Mouse (Mus musculus): ENCODE measurements around the gene Nob1. TPM values are rescaled to one million over a fixed set of nuclear protein-coding genes. Genes with fewer than 3 reads are reported as not detected.

The Nob1 gene
- 71.6 and 72.9 TPM in 2 replicates for polyA plus RNA-seq (2015; fragmentation: Nextera tagmentation; extraction: Ambion mirVana)

GRCm38 (mm10) chr8:107424597-107425229 lies at the start of gene Nob1:
Gene Nob1, minus strand, starts transcription at chr8:107425051.
- H3K36me3 ChIP-seq (ENCODE audit: control insufficient read depth, insufficient read depth, low read length): peaks cover 13% of the 10 kb centered on the region; the same call in 1 of the 2 replicates
- H3K27me3 ChIP-seq (ENCODE audit: control insufficient read depth, insufficient read depth, low read depth, low read length): no peaks in the 10 kb centered on the region
- H3K4me2 ChIP-seq (ENCODE audit: low read depth, low read length): peak within 1 kb of the TSS; percentile 71
- no peaks in the 10 kb centered on the region for H3K9me3 ChIP-seq (ENCODE audit: control insufficient read depth, low read length)
- peaks cover 10% of the 10 kb centered on the region for H3K4me1 ChIP-seq (replicated peaks; ENCODE audit: control insufficient read depth, insufficient read depth, low read length)
- under 1% methylated on average over 50 of the region's 50 CpGs for WGBS
- H3K9ac ChIP-seq (ENCODE audit: low read length): peak within 1 kb of the TSS; percentile 83
- peak; percentile 100 for ATAC-seq (ENCODE audit: low read depth)
- peak within 1 kb of the TSS; percentile 30 for H3K27ac ChIP-seq (ENCODE audit: low read length)
- peak within 1 kb of the TSS; percentile 73 for H3K4me3 ChIP-seq (ENCODE audit: low read length)

DNA sequence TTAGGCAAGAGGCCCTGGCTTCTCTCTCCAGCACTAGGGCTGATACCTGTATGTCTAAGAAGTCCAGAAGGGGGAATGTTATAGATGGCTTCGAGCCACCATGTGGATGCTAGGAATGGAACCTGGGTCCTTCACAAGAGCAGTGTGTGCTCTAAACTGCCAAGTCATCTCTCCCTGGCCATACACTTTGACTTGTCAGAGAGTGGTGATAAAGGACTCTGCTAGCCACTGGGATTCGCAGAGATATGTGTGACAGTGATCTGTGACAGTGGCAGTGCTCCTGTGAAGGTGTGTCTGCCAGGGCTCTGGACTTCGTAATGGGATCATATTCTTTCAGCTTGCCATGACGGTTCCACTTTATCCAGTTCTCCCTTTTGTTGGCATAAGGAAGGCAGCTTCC lies 48.5 kb upstream of the Nob1 start:
- Histone ChIP-seq H3K4me2 (ENCODE audit: low read depth, low read length) (no peak overlapping the region), H3K9ac (ENCODE audit: low read length) (no peak overlapping the region), H3K27ac (ENCODE audit: low read length) (no peak overlapping the region), H3K9me3 (ENCODE audit: control insufficient read depth, low read length) (no peaks in the 10 kb centered on the region), H3K4me1 (replicated peaks; ENCODE audit: control insufficient read depth, insufficient read depth, low read length) (peaks cover 11% of the 10 kb centered on the region), H3K27me3 (ENCODE audit: control insufficient read depth, insufficient read depth, low read depth, low read length) (no peaks in the 10 kb centered on the region), H3K36me3 (ENCODE audit: control insufficient read depth, insufficient read depth, low read length) (no peaks in the 10 kb centered on the region), H3K4me3 (ENCODE audit: low read length) (no peak overlapping the region)
- ATAC-seq (ENCODE audit: low read depth): no peak
- 87% methylated on average over 4 of the region's 4 CpGs for WGBS

- Histone ChIP-seq H3K9ac (ENCODE audit: low read length) (no peak overlapping the region), H3K4me1 (replicated peaks; ENCODE audit: control insufficient read depth, insufficient read depth, low read length) (peaks cover 14% of the 10 kb centered on the region), H3K4me2 (ENCODE audit: low read depth, low read length) (no peak overlapping the region), H3K36me3 (ENCODE audit: control insufficient read depth, insufficient read depth, low read length) (no peaks in the 10 kb centered on the region), H3K27me3 (ENCODE audit: control insufficient read depth, insufficient read depth, low read depth, low read length) (no peaks in the 10 kb centered on the region), H3K4me3 (ENCODE audit: low read length) (no peak overlapping the region), H3K9me3 (ENCODE audit: control insufficient read depth, low read length) (no peaks in the 10 kb centered on the region), H3K27ac (ENCODE audit: low read length) (no peak overlapping the region)
- no peak for ATAC-seq (ENCODE audit: low read depth)
- 47% methylated on average over 10 of the region's 10 CpGs for WGBS
These were observed 47.7 kb upstream of the Nob1 start for GRCm38 (mm10) chr8:107472403-107473100.

DNA sequence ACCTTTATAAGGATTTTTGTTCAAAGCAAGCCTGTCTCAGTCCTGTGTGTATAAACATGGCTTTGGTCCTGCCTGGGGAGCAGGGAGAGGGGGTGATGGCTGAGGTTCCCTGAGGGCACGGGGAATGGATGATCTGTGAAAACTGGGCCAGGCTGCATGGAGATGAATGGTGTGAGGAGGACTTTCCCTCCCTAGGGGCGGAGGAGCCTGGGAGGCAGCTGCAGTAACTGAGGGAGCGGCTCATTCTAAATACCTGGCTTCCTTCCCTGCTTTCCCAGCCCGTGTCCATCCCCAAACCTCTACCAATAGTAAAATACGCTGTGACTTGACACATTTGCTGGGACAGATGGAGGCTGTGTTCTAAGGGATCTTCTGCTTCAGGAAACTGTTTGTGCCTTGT lies 45.5 kb upstream of the Nob1 start:
- 42% methylated on average over 4 of the region's 5 CpGs for WGBS
- Histone ChIP-seq H3K9ac (ENCODE audit: low read length) (peak overlapping the region; percentile 46), H3K27ac (ENCODE audit: low read length) (no peak overlapping the region), H3K4me1 (replicated peaks; ENCODE audit: control insufficient read depth, insufficient read depth, low read length) (peaks cover 20% of the 10 kb centered on the region), H3K4me2 (ENCODE audit: low read depth, low read length) (no peak overlapping the region), H3K9me3 (ENCODE audit: control insufficient read depth, low read length) (no peaks in the 10 kb centered on the region), H3K27me3 (ENCODE audit: control insufficient read depth, insufficient read depth, low read depth, low read length) (no peaks in the 10 kb centered on the region), H3K4me3 (ENCODE audit: low read length) (no peak overlapping the region), H3K36me3 (ENCODE audit: control insufficient read depth, insufficient read depth, low read length) (no peaks in the 10 kb centered on the region)
- peak; percentile 63 for ATAC-seq (ENCODE audit: low read depth)

GRCm38 (mm10) chr8:107468811-107469302 lies 44.0 kb upstream of the Nob1 start:
- 29% methylated on average over 8 of the region's 8 CpGs for whole genome bisulfite sequencing

GRCm38 (mm10) chr8:107466642-107467041 lies 41.8 kb upstream of the Nob1 start:
- no peak for ATAC-seq (ENCODE audit: low read depth)
- Histone ChIP-seq H3K4me3 (ENCODE audit: low read length) (no peak overlapping the region), H3K27me3 (ENCODE audit: control insufficient read depth, insufficient read depth, low read depth, low read length) (no peaks in the 10 kb centered on the region), H3K4me2 (ENCODE audit: low read depth, low read length) (no peak overlapping the region), H3K9me3 (ENCODE audit: control insufficient read depth, low read length) (no peaks in the 10 kb centered on the region), H3K9ac (ENCODE audit: low read length) (no peak overlapping the region), H3K27ac (ENCODE audit: low read length) (no peak overlapping the region), H3K36me3 (ENCODE audit: control insufficient read depth, insufficient read depth, low read length) (no peaks in the 10 kb centered on the region), H3K4me1 (replicated peaks; ENCODE audit: control insufficient read depth, insufficient read depth, low read length) (peaks cover 20% of the 10 kb centered on the region)
- WGBS: 84% methylated on average over 5 of the region's 5 CpGs

More at GRCm38 (mm10) chr8:107468811-107469302, 44.0 kb upstream of the Nob1 start:
- H3K36me3 ChIP-seq (ENCODE audit: control insufficient read depth, insufficient read depth, low read length): no peaks in the 10 kb centered on the region
- no peaks in the 10 kb centered on the region for H3K9me3 ChIP-seq (ENCODE audit: control insufficient read depth, low read length)
- H3K27ac ChIP-seq (ENCODE audit: low read length): peak overlapping the region; percentile 86
- no peak overlapping the region for H3K4me3 ChIP-seq (ENCODE audit: low read length)
- no peak overlapping the region for H3K9ac ChIP-seq (ENCODE audit: low read length)
- no peaks in the 10 kb centered on the region for H3K27me3 ChIP-seq (ENCODE audit: control insufficient read depth, insufficient read depth, low read depth, low read length)
- H3K4me2 ChIP-seq (ENCODE audit: low read depth, low read length): no peak overlapping the region
- peaks cover 20% of the 10 kb centered on the region for H3K4me1 ChIP-seq (replicated peaks; ENCODE audit: control insufficient read depth, insufficient read depth, low read length)
- peak; percentile 62; the same call in 1 of the 2 replicates for ATAC-seq (ENCODE audit: low read depth)

- Histone ChIP-seq H3K9ac (ENCODE audit: low read length) (no peak overlapping the region), H3K36me3 (ENCODE audit: control insufficient read depth, insufficient read depth, low read length) (peaks cover 3% of the 10 kb centered on the region; the same call in 1 of the 2 replicates), H3K4me3 (ENCODE audit: low read length) (no peak overlapping the region), H3K4me1 (replicated peaks; ENCODE audit: control insufficient read depth, insufficient read depth, low read length) (peaks cover 17% of the 10 kb centered on the region), H3K9me3 (ENCODE audit: control insufficient read depth, low read length) (no peaks in the 10 kb centered on the region), H3K27ac (ENCODE audit: low read length) (peak overlapping the region; percentile 81), H3K27me3 (ENCODE audit: control insufficient read depth, insufficient read depth, low read depth, low read length) (no peaks in the 10 kb centered on the region), H3K4me2 (ENCODE audit: low read depth, low read length) (no peak overlapping the region)
- ATAC-seq (ENCODE audit: low read depth): no peak
- 42% methylated on average over 3 of the region's 3 CpGs for WGBS
These were observed 40.6 kb upstream of the Nob1 start for GRCm38 (mm10) chr8:107465332-107465990.

GRCm38 (mm10) chr8:107462423-107462822 lies 37.6 kb upstream of the Nob1 start:
- no peak overlapping the region for H3K9ac ChIP-seq (ENCODE audit: low read length)
- WGBS: 69% methylated on average over 5 of the region's 5 CpGs
- H3K27me3 ChIP-seq (ENCODE audit: control insufficient read depth, insufficient read depth, low read depth, low read length): no peaks in the 10 kb centered on the region
- peaks cover 5% of the 10 kb centered on the region; the same call in 1 of the 2 replicates for H3K4me1 ChIP-seq (replicated peaks; ENCODE audit: control insufficient read depth, insufficient read depth, low read length)
- no peak overlapping the region for H3K4me2 ChIP-seq (ENCODE audit: low read depth, low read length)
- H3K4me3 ChIP-seq (ENCODE audit: low read length): no peak overlapping the region
- ATAC-seq (ENCODE audit: low read depth): no peak
- no peaks in the 10 kb centered on the region for H3K9me3 ChIP-seq (ENCODE audit: control insufficient read depth, low read length)
- H3K27ac ChIP-seq (ENCODE audit: low read length): no peak overlapping the region
- H3K36me3 ChIP-seq (ENCODE audit: control insufficient read depth, insufficient read depth, low read length): peaks cover 9% of the 10 kb centered on the region

DNA sequence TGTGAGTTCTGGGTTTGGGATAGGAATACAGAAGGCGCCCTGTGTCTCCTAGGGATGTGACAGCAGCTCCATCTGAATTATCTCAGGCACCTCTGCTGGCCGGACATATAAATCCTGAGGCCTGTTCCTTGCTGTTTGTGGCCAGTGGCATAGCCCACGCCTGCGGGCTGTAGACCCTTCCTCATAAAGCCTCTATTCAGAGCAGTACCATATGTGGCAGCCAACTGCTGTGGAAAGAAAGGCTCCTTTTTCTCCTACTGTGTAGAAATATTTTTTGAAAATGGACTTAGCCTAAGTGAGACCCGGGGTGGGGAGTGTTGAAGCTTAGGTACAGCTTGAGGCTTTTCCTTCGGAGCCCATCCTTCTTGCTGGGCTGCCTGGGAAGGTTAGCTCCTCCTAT lies 33.4 kb upstream of the Nob1 start:
- WGBS: 86% methylated on average over 6 of the region's 6 CpGs
- H3K9ac ChIP-seq (ENCODE audit: low read length): no peak overlapping the region
- H3K27ac ChIP-seq (ENCODE audit: low read length): no peak overlapping the region
- no peaks in the 10 kb centered on the region for H3K4me1 ChIP-seq (replicated peaks; ENCODE audit: control insufficient read depth, insufficient read depth, low read length)
- no peak overlapping the region for H3K4me2 ChIP-seq (ENCODE audit: low read depth, low read length)
- H3K9me3 ChIP-seq (ENCODE audit: control insufficient read depth, low read length): no peaks in the 10 kb centered on the region
- H3K27me3 ChIP-seq (ENCODE audit: control insufficient read depth, insufficient read depth, low read depth, low read length): no peaks in the 10 kb centered on the region
- ATAC-seq (ENCODE audit: low read depth): no peak
- H3K36me3 ChIP-seq (ENCODE audit: control insufficient read depth, insufficient read depth, low read length): peaks cover 9% of the 10 kb centered on the region
- H3K4me3 ChIP-seq (ENCODE audit: low read length): no peak overlapping the region

Data from lung, embryonic 16.5 days (tissue).